Mouse (Mus musculus) erythroblast, embryonic 14.5 days (primary cell): ENCODE results near the gene Cfap97.

Source experiments
- GATA1 ChIP-seq: IDR thresholded peaks from 2 replicates; pipeline ENCODE4 v1.6.1; 2012; ENCODE audit warnings: low read length, inconsistent platforms, mixed read lengths
- TAL1 ChIP-seq: IDR thresholded peaks from 3 replicates; pipeline ENCODE4 v1.6.1; 2012; ENCODE audit warnings: low read length, inconsistent platforms, mixed read lengths

GRCm38 (mm10) chr8:46216838-46217237, 65.3 kb downstream of the Cfap97 start:
- TF ChIP-seq GATA1: no peak
- no peak for TF ChIP-seq TAL1
